Mouse (Mus musculus) heart, postnatal 36 days (tissue): ENCODE measurements at regions not wholly inside any gene's neighbourhood (a gene's known extent, or its start where the extent isn't known, plus 50 kb on each side); places are given as distances from the start of the nearest gene placed in this dataset.

Experiments
- DNase-seq, 2 experiments: peaks; one replicate each; pipeline ENCODE4 v3.0.0; 2021 to 2022
- intact Hi-C: fragments of 180-260 bp; cut with DNase I; formaldehyde crosslinking; loops from one replicate; pipeline ENCODE4 v1.15.1; 2025

GRCm38 (mm10) chr9:47127756-47128424, 129.3 kb downstream of the Gm4791 start:
- DNase-seq = no peak
- intact Hi-C loops = no loop called here

GRCm38 (mm10) chr9:47129101-47129500, 130.6 kb downstream of the Gm4791 start:
- intact Hi-C loops = no loop called here
- no peak for DNase-seq

GRCm38 (mm10) chr9:47133454-47133853, 134.9 kb downstream of the Gm4791 start:
- intact Hi-C loops = no loop called here

GRCm38 (mm10) chr9:47133873-47134272, 135.3 kb downstream of the Gm4791 start:
- intact Hi-C loops = no loop called here
- DNase-seq = no peak

More at GRCm38 (mm10) chr9:47133454-47133853, 134.9 kb downstream of the Gm4791 start:
- no peak for DNase-seq

- DNase-seq = no peak
- intact Hi-C loops = no loop called here
Measured at GRCm38 (mm10) chr9:47134479-47134878, 135.9 kb downstream of the Gm4791 start.

- intact Hi-C loops = no loop called here
- DNase-seq = no peak
Measured at GRCm38 (mm10) chr9:47136641-47137040, 138.1 kb downstream of the Gm4791 start.

GRCm38 (mm10) chr9:47153471-47153870, 154.9 kb downstream of the Gm4791 start:
- DNase-seq = no peak
- intact Hi-C loops = no loop called here

GRCm38 (mm10) chr9:47165480-47166131, 167.1 kb downstream of the Gm4791 start:
- DNase-seq = no peak

GRCm38 (mm10) chr9:47167681-47168240, 169.2 kb downstream of the Gm4791 start:
- DNase-seq = no peak
- intact Hi-C loops = no loop called here

More at GRCm38 (mm10) chr9:47165480-47166131, 167.1 kb downstream of the Gm4791 start:
- intact Hi-C loops = no loop called here

- intact Hi-C loops = no loop called here
- no peak for DNase-seq
Measured at GRCm38 (mm10) chr9:47176044-47176443, 177.5 kb downstream of the Gm4791 start.

- intact Hi-C loops = no loop called here
- no peak for DNase-seq
Measured at GRCm38 (mm10) chr9:47218101-47218500, 219.6 kb downstream of the Gm4791 start.

GRCm38 (mm10) chr9:47223536-47223935, 225.0 kb downstream of the Gm4791 start:
- intact Hi-C loops = no loop called here

GRCm38 (mm10) chr9:47224249-47224648, 225.7 kb downstream of the Gm4791 start:
- intact Hi-C loops = no loop called here

More at GRCm38 (mm10) chr9:47223536-47223935, 225.0 kb downstream of the Gm4791 start:
- DNase-seq = no peak

GRCm38 (mm10) chr9:47226476-47227271, 228.1 kb downstream of the Gm4791 start:
- no peak for DNase-seq
- intact Hi-C loops = no loop called here

More at GRCm38 (mm10) chr9:47224249-47224648, 225.7 kb downstream of the Gm4791 start:
- no peak for DNase-seq

GRCm38 (mm10) chr9:47227298-47227697, 228.8 kb downstream of the Gm4791 start:
- intact Hi-C loops = no loop called here
- DNase-seq = no peak

GRCm38 (mm10) chr9:47228736-47229135, 230.2 kb downstream of the Gm4791 start:
- DNase-seq = no peak
- intact Hi-C loops = no loop called here

- intact Hi-C loops = no loop called here
- DNase-seq = no peak
Measured at GRCm38 (mm10) chr9:47229296-47229695, 230.8 kb downstream of the Gm4791 start.

- intact Hi-C loops = no loop called here
- DNase-seq = peak; percentile 26 to 40
Measured at GRCm38 (mm10) chr9:47240950-47241349, 242.4 kb downstream of the Gm4791 start.

GRCm38 (mm10) chr9:47242051-47242450, 243.5 kb downstream of the Gm4791 start:
- DNase-seq = no peak
- intact Hi-C loops = no loop called here

- DNase-seq = no peak
- intact Hi-C loops = no loop called here
Measured at GRCm38 (mm10) chr9:47242526-47242925, 244.0 kb downstream of the Gm4791 start.

- DNase-seq = no peak
Measured at GRCm38 (mm10) chr9:47249029-47249428, 250.5 kb downstream of the Gm4791 start.

More at GRCm38 (mm10) chr9:47249029-47249428, 250.5 kb downstream of the Gm4791 start:
- intact Hi-C loops = no loop called here
